Mouse (Mus musculus) fat pad, adult 2 months (tissue): ENCODE results near the gene Slc27a1.
A peak's percentile ranks its signal among the peaks of the same experiment; 100 is the strongest.

Source experiments
- DNase-seq: peaks from one replicate; pipeline ENCODE4 v3.0.0-alpha.2; 2011; ENCODE audit warnings: low read depth, low spot score; ENCODE audit errors: extremely low read depth

The Slc27a1 gene

DNA sequence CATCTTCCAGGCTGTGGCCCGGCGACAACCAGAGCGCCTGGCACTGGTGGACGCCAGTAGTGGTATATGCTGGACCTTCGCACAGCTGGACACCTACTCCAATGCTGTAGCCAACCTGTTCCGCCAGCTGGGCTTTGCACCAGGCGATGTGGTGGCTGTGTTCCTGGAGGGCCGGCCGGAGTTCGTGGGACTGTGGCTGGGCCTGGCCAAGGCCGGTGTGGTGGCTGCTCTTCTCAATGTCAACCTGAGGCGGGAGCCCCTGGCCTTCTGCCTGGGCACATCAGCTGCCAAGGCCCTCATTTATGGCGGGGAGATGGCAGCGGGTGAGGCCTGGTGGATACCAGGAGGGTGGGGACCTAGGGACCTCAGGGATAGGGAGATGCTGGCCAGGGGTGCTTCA lies 10.8 kb downstream of the Slc27a1 start:
- DNase-seq, result no peak

DNA sequence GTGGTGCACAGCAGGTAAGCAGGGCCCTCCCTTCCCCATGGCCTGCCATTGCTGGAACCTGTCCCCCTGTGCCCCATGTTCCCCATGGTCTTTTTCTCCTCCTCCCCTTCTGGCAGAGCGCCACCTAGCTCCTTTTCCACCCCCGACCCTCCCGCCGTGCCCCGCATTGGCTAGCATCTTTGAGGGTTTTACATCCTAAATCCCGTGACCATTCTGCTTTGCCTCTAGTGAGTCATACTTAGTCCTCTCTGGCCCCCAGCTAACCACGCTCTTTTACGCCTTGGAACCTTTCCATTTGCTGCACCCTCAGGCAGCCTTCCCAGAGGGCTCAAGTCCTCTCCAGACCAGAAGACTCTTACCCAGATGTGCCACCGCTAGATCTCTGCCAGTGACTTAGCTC lies 11.5 kb downstream of the Slc27a1 start:
- DNase-seq, result no peak

DNA sequence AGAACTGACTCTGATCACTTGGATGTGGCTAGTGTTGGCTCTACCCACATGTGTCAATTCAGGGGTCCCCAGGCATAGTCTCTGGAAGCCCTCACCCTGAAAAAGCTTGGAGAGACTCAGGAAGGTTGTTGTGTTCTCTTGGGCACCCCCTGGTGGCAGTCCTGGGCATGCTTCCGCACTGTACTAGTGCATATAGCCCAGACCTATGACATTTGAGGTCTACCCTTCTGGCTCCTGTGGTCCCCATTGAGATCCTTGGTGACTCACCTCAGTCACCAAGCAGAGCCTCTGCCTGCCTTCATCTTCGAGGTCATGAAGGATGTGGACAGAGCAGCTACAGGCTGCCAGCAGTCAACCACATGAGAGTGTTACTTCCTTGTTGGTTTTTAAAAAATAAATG lies 18.2 kb downstream of the Slc27a1 start:
- no peak for DNase-seq

GRCm38 (mm10) chr8:71588762-71589161 lies 20.1 kb downstream of the Slc27a1 start:
- no peak for DNase-seq

GRCm38 (mm10) chr8:71591017-71591416 lies 22.3 kb downstream of the Slc27a1 start:
- no peak for DNase-seq

GRCm38 (mm10) chr8:71591471-71592373 lies 23.0 kb downstream of the Slc27a1 start, which contains the start of gene Pgls:
Gene Pgls (plus strand): TSS chr8:71592176.
- DNase-seq, result no peak

- DNase-seq, result no peak
Observed at GRCm38 (mm10) chr8:71592374-71593170, 23.9 kb downstream of the Slc27a1 start.

DNA sequence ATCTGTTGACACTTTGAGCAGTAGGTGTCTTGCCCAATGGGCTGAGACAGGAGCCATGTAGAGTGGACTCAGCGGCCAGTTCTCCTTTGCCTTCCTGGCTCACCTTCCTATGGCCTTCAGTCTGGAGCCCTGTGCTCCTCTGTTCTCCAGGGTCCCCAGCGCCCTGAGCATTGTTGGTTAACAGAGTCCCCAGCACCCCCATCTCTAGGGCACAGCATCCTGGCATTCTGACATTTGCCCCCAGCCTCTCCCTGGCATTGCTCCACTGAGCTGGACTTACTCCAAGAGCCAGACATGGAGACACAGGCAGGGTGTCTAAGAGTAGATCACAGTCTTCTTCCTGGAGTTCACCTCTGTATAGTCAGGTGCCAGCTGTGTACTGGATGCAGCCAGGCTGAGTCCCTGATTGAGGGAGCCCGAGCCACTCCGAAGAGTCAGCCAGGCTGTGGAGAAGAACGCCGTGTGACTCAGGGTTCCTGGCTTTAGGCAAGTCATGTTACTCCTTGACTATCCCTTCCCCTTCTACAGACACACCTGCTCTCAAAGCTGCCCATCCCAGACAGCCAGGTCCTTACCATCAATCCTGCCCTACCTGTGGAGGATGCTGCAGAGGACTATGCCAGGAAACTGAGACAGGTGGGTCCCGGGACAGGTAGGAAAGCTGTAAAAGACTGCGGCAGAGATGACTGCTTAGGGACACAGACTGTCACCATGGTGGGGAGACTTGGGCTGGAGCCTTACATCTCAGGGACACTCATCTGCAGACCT lies 25.1 kb downstream of the Slc27a1 start:
- no peak for DNase-seq

GRCm38 (mm10) chr8:71594324-71594722 lies 25.6 kb downstream of the Slc27a1 start:
- no peak for DNase-seq

DNA sequence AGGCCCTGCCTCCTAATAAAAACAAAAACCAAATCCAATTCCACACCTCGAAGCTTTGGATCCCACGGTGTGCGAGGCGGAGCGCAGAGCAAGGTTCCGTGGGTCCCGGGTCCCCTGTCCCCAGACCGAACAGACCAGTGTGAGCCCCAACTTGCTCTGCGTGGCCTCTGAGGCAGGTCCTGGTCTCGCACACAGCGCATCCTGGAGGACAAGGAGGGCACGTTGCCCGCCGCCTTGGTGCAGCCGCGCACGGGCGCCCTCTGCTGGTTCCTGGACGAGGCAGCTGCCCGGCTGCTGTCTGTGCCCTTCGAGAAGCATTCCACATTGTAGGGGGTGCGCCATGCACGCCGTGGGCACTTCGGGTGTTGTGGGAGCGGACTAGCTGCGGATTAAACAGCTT lies 27.2 kb downstream of the Slc27a1 start:
- no peak for DNase-seq

DNA sequence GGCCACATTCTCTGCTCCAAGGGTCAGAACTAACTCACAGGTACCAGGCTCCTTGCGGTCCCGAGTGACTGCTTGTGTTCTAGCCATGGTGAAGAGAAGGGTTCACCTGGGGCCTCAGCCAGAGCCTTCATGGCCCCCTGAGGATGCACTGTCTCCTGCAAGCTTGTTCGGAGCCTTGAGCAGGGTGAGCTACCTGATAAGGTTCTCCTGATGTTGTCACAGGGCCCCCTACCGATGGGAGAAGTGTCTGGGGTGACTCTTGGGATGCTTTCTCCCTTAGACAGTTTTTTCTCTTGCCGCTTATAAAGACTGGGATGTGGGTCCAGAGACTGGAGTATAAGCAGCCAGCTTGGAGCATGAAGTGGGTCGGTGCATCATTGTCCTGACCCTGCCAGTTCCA lies 27.7 kb downstream of the Slc27a1 start:
- DNase-seq, result no peak

GRCm38 (mm10) chr8:71596798-71597197 lies 28.1 kb downstream of the Slc27a1 start:
- DNase-seq, result no peak

DNA sequence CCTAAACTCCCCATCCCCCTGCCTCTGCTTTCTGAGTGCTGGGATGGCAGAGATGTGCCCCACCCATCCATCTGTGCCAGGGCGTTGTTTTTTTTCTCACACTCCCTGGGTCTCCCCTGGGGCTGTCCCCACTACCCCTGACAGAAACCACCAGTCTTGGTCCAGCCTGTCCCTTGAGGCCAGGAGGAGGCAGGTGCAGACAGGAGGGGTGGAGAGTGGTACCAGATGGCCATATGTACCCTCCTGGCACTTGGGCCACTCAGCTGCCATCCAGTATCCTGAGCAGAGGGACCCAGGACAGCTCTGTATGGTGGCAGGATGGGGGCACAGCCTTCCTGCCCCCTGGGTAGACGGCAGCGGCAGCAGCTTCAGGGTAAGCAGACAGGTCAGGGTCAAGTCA lies 28.8 kb downstream of the Slc27a1 start, which contains the start of gene Fam129c:
TSS of gene Fam129c (plus strand) at position 198 of the 400 bp plus-strand sequence.
- no peak for DNase-seq

DNA sequence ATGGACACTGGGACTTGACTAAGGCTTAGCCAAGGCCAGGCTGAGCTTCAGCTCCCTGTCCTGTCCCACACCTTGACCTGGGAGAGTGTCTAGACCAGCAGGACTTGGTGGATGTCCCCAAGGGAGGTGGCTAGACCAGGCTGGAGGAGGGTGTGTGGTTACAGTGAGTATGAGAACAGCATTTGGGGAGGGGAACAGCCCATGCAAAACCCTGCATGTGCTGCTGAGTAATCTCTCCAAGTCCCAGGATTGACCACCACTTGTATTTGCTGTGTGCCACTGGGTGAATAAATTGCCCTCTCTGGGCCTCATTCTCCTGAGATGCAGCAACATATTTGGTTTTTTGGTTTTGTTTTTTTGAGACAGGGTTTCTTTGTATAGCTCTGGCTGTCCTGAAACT lies 29.7 kb downstream of the Slc27a1 start:
- DNase-seq, result no peak

GRCm38 (mm10) chr8:71598841-71599240 lies 30.2 kb downstream of the Slc27a1 start:
- DNase-seq, result no peak

DNA sequence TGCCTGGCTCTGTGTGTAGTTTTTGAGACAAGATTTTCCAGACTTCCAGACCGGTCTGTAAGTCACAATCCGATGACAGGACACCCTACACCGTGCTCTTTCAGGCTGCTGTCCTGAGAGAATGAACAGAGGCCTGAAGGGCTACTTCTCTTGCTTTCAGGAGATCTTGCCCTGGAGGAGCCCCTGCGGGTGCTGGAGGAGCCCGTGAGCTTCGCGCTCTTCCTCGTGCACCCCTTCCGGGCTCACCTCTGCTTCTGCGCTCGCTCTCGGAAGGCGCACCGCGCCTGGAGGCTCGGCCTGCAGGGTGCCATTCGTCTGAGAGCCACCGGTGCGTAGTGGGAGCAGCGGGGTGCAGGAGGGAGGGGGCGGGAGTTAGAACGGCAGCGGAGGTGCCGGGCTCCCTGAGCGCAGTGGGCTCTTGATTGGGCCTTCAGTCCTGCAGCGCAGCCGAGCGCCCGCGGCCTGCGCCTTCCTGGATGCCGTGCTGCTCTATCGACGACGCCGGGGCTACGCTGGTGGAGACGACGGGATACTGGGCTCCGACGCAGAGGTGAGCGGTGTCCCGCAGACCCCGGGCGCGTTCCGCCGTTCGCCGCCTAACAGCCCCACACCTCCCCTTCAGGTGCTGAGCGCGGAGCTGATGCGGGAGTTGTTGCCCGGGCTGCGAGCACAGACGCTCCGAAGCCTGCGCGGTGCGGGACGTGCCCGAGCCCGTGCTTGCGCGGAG lies 33.4 kb downstream of the Slc27a1 start:
- DNase-seq, result no peak

DNA sequence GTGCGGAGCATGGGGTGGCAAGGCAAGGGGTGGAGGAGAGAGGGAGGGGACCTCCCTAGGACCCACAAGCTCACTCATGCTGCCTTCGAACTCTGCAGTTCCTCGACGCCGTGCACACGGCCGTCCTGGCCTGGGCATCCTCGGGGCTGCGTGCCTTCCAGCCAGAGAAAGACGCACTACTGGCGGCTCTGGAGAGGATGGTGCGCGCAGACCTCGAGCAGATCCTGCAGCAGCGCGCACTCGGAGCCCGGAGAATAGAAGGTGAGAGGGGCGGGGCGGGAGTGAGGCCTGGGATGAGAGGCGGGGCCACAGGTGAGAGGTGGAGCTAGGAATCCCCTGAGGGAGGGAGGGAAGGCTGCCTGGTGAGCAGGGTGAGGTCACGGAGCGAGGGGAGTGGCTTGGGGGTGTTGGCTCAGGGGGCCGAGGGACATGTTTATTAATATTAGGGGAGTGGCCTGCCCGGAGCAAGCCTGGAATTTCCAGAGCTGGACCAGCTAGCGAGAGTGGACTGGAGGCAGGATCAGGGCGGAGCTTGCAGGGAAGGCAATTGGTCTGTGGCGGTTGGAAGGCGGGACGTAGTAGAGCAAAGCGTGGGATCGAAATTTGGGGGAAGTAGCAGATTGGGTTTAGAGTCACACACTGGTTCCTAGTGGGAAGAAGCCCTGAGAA lies 34.1 kb downstream of the Slc27a1 start:
- DNase-seq, result no peak

GRCm38 (mm10) chr8:71604021-71604420 lies 35.3 kb downstream of the Slc27a1 start:
- DNase-seq, result no peak

GRCm38 (mm10) chr8:71610822-71611651 lies 42.4 kb downstream of the Slc27a1 start, which contains the start of gene Colgalt1:
Gene Colgalt1 (plus strand): TSS chr8:71610998.
- DNase-seq, result peak; percentile 88
